Mouse (Mus musculus) limb, embryonic 11.5 days (tissue): ENCODE measurements at regions not wholly inside any gene's neighbourhood (a gene's known extent, or its start where the extent isn't known, plus 50 kb on each side); places are given as distances from the start of the nearest gene placed in this dataset.

ENCODE experiments used
- ATAC-seq: fragments of 200-750 bp; cut with Nextera tagmentation; 2 replicates; pipeline ENCODE4 v1.8.0; 2017; ENCODE audit warnings: low read depth; ENCODE audit not compliant: insufficient number of reproducible peaks, low FRiP score, low TSS enrichment
- DNase-seq: peaks from one replicate; pipeline ENCODE4 v3.0.0-alpha.2; 2015; ENCODE audit warnings: low spot score
- H3K27ac ChIP-seq: fragments of 300-500 bp; sonication (generic); replicated peaks from 2 replicates; pipeline ENCODE4 v1.5.1; 2014; ENCODE audit warnings: low read depth, mild to moderate bottlenecking, low read length
- H3K27me3 ChIP-seq: fragments of 300-500 bp; sonication (generic); 2 replicates; pipeline ENCODE4 v1.6.1; 2014; ENCODE audit warnings: mild to moderate bottlenecking, low read length, mixed read lengths; ENCODE audit not compliant: control insufficient read depth, insufficient read depth
- H3K36me3 ChIP-seq: fragments of 300-500 bp; sonication (generic); 2 replicates; pipeline ENCODE4 v1.6.1; 2014; ENCODE audit warnings: mild to moderate bottlenecking, low read length, moderate library complexity, mixed read lengths; ENCODE audit not compliant: control insufficient read depth, insufficient read depth
- H3K4me1 ChIP-seq: fragments of 300-500 bp; sonication (generic); 2 replicates; pipeline ENCODE4 v1.6.1; 2014; ENCODE audit warnings: low read length, mixed read lengths; ENCODE audit not compliant: control insufficient read depth, insufficient read depth
- H3K4me2 ChIP-seq: fragments of 300-500 bp; sonication (generic); 2 replicates; pipeline ENCODE4 v1.6.1; 2014; ENCODE audit warnings: low read depth, mild to moderate bottlenecking, moderate library complexity; ENCODE audit not compliant: severe bottlenecking
- H3K4me3 ChIP-seq: fragments of 300-500 bp; sonication (generic); 2 replicates; pipeline ENCODE4 v1.5.1; 2014; ENCODE audit warnings: low read depth, low read length
- H3K9ac ChIP-seq: fragments of 300-500 bp; sonication (generic); 2 replicates; pipeline ENCODE4 v1.6.1; 2014; ENCODE audit warnings: mild to moderate bottlenecking, low read length
- H3K9me3 ChIP-seq: fragments of 300-500 bp; sonication (generic); 2 replicates; pipeline ENCODE4 v1.6.1; 2016; ENCODE audit warnings: low read length; ENCODE audit not compliant: control insufficient read depth
- WGBS: fragments of 180-500 bp; shearing (Covaris S2); extraction: QIAGEN DNeasy Blood & Tissue Kit; methylation state at CpG from one replicate; pipeline ENCODE4 v1.1.7; 2014; 5-methylcytosine and 5-hydroxymethylcytosine counted together

DNA sequence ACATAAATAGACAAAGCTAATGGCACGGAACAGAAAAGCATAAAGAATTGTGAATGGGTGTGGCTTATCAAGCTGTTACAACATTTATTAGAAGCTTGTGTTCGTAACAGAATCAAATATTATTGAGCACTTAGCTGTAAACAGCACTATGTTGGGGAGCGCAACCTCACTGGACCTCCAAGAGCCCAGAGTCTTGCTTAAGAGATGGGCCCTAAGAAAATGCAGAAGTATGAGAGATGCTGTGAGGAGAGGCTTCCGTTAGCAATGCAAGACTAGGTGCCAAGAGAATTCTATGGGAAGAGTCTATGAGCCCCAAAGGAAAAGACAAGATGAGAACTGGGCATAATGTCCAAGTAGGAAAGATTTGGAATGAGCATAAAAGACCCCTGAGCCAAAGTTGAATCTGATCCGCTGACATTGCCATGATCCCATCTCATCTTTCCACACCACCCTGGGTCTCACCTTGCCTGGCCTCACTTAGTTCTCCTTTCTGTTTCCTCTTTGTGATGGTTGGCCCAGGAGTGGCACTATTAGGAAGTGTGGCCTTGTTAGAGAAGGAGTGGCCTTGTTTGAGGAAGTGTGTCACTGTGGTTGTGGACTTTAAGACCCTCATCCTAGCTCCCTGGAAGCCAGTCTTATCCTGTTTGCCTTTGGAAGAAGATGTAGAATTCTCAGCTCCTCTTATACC, 169.3 kb upstream of the Tyw5 start:
- Histone ChIP-seq H3K4me2 (no peak overlapping the region), H3K4me3 (no peak overlapping the region), H3K27me3 (no peaks in the 10 kb centered on the region), H3K36me3 (no peaks in the 10 kb centered on the region), H3K4me1 (no peaks in the 10 kb centered on the region), H3K9me3 (no peaks in the 10 kb centered on the region), H3K27ac (no peak overlapping the region), H3K9ac (no peak overlapping the region)
- no peak for DNase-seq
- ATAC-seq: no peak
- WGBS: 92% methylated on average over 5 of the region's 5 CpGs

DNA sequence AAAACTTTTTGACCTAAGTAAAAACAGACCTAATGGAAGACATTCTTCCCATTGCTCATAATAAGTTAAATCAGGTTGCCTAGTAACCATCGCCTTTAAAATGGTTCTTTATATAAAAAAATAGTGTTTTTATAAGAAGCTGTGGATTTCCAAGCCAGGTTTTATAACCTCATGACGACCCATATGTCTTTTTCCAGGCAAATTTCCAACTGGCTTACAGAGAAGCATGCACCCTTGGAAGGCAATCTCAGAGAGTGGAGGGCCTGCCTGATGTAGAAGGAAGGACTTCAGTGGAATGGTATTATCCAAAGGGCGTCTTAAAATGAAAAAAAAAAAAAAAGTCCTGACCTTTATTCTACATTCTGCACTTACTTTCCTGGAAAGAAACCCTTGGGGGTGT, 172.2 kb upstream of the Tyw5 start:
- Histone ChIP-seq H3K4me1 (no peaks in the 10 kb centered on the region), H3K9ac (no peak overlapping the region), H3K9me3 (no peaks in the 10 kb centered on the region), H3K27ac (no peak overlapping the region), H3K4me3 (no peak overlapping the region), H3K27me3 (no peaks in the 10 kb centered on the region), H3K36me3 (no peaks in the 10 kb centered on the region), H3K4me2 (no peak overlapping the region)
- 76% methylated on average over 3 of the region's 3 CpGs for WGBS
- DNase-seq: no peak
- ATAC-seq: no peak

DNA sequence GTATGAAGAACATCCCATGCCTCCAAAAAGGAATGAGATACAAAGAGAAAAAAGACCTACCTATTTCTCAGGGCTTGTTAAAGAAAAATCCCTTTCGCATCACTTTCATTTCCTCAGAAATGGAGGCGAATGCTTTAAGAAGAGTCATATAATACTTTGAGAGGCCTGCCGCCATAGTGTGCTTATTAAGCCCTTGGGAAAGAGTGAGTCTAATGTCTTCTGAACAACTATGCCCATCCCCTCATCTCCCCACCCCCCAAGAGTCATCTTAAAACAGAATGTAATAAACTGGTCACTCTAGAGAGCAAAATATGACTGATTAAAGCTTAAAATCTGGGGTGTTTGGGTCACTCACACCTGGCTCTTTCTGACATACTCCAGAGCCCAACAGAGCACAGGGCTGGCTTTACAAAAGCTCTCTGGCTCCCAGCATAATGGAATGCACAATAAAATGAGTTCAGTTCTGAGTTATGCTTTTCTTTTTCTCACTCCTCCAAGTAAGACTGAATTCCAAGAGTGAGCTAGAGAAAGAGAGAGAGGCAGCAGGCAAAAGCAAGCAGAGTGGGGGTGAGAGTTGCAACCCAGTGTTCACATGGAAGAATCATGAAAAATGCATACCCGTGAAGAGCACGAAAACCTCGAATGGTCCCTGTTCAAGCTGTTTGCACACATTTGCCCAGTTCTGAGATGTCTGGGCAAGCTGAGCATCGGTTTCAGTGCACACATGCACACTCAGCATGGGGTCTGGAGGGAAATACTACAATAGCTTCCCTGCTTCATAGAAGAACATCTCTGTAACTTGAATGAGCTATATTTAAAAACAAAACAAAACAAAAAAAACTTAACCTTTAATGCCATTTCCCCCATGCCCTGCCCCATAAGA, 180.0 kb upstream of the Spats2l start:
- Histone ChIP-seq H3K9ac (no peak overlapping the region), H3K4me1 (peaks cover 3% of the 10 kb centered on the region; the same call in 1 of the 2 replicates), H3K27me3 (no peaks in the 10 kb centered on the region), H3K4me3 (no peak overlapping the region), H3K9me3 (no peaks in the 10 kb centered on the region), H3K4me2 (no peak overlapping the region), H3K36me3 (no peaks in the 10 kb centered on the region), H3K27ac (no peak overlapping the region)
- 81% methylated on average over 7 of the region's 7 CpGs for WGBS
- no peak for ATAC-seq
- DNase-seq: no peak

DNA sequence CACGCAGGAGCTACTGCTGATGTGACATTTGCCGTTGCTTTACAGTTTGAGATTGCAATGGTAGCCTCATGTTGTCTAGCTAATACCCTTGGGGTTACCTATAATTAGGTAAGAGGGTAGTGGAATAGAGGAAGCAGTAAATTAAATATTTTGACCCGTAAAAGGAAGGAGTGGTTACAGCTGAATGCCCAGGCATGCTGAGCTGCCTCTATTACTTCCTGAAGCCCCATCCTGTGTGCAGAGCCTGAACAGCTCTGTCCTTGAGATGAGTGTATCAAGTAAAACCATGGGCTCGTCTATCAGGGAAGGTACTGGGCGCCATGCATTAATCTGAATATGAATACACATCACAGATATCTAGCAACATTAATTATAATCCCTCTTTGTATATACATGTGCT, 179.1 kb upstream of the Spats2l start:
- 49% methylated on average over 5 of the region's 5 CpGs for WGBS
- no peak for ATAC-seq

DNA sequence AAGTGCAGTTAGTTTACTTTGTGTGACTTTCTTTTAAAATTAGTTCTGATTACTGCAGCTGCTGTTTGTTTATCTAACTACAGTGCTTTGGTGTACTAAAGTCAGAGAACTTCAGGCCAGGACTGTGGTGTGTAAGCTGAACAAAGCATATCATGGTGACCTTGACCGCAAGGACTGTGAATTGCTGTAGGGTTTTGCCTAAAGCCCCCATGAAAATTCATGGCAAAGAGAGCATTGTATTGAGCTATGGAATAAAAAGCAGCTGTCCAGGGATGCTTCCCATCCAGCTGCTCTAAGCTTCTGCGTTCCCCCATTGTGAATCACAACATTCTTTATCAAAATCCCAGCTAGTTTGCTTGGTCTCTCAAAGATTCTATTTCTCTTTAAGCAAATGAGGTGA, 173.0 kb upstream of the Spats2l start:
- DNase-seq (no peak), ATAC-seq (no peak)
- H3K27ac ChIP-seq: no peak overlapping the region
- no peaks in the 10 kb centered on the region for H3K9me3 ChIP-seq
- 86% methylated on average over 2 of the region's 2 CpGs for WGBS
- H3K36me3 ChIP-seq: no peaks in the 10 kb centered on the region
- H3K4me1 ChIP-seq: no peaks in the 10 kb centered on the region
- H3K4me2 ChIP-seq: no peak overlapping the region
- H3K9ac ChIP-seq: no peak overlapping the region
- no peak overlapping the region for H3K4me3 ChIP-seq
- no peaks in the 10 kb centered on the region for H3K27me3 ChIP-seq

More for the DNA sequence above, 179.1 kb upstream of the Spats2l start:
- H3K4me1 ChIP-seq: peaks cover 3% of the 10 kb centered on the region; the same call in 1 of the 2 replicates
- no peak overlapping the region for H3K4me2 ChIP-seq
- no peak for DNase-seq
- no peaks in the 10 kb centered on the region for H3K27me3 ChIP-seq
- H3K9me3 ChIP-seq: no peaks in the 10 kb centered on the region
- H3K27ac ChIP-seq: no peak overlapping the region
- H3K4me3 ChIP-seq: no peak overlapping the region
- no peak overlapping the region for H3K9ac ChIP-seq
- H3K36me3 ChIP-seq: no peaks in the 10 kb centered on the region

DNA sequence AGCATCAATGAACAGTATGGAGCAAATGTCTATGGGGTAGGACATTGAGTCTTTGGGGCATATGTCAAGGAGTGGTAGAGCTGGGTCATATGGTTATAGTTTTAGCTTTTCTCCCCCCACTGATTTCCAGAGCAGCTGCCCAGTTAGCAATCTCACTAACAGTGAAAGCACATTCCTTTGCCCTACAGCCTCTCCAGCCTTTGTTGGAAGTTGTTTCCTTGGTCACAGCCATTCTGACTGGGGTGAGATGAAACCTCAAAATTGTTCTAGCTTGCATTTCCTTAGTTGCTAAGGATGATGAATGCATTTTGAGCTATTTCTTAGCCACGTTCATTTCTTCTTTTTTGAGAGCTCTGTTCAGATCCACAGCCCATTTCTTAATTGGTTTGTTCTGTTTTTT, 168.4 kb upstream of the Spats2l start:
- H3K27ac ChIP-seq: no peak overlapping the region
- no peaks in the 10 kb centered on the region for H3K9me3 ChIP-seq
- H3K4me1 ChIP-seq: no peaks in the 10 kb centered on the region; the same call in 1 of the 2 replicates
- DNase-seq: no peak
- H3K4me2 ChIP-seq: no peak overlapping the region
- WGBS: 73% methylated on average over 1 of the region's 1 CpGs
- H3K4me3 ChIP-seq: no peak overlapping the region
- H3K9ac ChIP-seq: no peak overlapping the region
- no peaks in the 10 kb centered on the region for H3K27me3 ChIP-seq
- no peaks in the 10 kb centered on the region for H3K36me3 ChIP-seq
- no peak for ATAC-seq

DNA sequence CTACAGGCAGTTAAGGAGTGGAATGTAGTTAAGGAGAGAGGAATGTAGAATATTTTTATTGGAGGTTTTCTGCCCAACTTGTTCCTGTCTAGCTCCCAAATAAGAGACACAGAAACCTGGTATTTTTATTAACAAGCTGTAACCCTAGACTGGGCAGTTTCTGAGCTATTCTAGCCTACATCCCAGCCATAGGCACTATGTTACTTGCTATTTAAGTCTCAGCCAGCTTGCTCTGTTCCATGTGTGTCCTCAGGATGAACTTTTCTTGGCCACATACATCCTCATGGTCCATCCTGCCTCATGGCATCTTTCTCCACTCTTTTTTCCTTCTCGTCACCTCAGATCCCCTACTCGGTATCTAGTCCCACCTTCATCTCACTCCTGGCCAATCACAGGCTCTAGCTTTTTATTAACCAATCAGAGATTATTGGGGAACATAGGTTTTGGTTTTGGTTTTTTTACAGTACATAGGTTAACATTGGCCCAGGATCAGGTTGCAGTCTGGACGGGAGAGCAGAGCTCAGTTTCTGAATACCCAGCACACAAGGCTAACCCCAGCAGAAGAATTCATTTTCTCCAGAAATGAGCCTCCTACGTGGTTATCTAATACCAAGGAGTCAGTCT, 167.8 kb upstream of the Spats2l start:
- Histone ChIP-seq H3K36me3 (no peaks in the 10 kb centered on the region), H3K9me3 (no peaks in the 10 kb centered on the region), H3K27ac (no peak overlapping the region), H3K4me2 (no peak overlapping the region), H3K4me3 (no peak overlapping the region), H3K4me1 (no peaks in the 10 kb centered on the region; the same call in 1 of the 2 replicates), H3K27me3 (no peaks in the 10 kb centered on the region), H3K9ac (no peak overlapping the region)
- DNase-seq (no peak), ATAC-seq (no peak)
- WGBS: 54% methylated on average over 4 of the region's 4 CpGs

DNA sequence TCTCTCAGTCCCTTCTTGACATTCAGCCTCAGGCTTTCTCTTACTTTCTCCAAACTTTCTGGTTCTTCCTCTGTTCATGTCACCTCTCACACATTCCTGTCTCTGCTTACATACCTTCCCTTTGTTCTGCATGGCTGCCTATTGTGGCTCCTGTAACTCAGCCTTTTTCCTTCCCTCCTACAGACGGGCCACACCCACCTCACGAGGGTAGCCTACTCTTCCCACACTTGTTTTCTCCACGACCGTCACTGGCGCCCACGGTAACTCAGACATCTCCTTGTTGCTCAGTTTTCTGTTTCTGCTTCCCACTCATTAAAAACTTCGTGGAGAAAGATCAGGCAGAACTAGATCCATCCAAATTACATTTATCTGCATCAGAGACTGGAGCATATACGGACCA, 166.9 kb upstream of the Spats2l start:
- H3K4me3 ChIP-seq: no peak overlapping the region
- H3K27me3 ChIP-seq: no peaks in the 10 kb centered on the region
- no peaks in the 10 kb centered on the region for H3K9me3 ChIP-seq
- H3K9ac ChIP-seq: no peak overlapping the region
- no peaks in the 10 kb centered on the region; the same call in 1 of the 2 replicates for H3K4me1 ChIP-seq
- H3K27ac ChIP-seq: no peak overlapping the region
- WGBS: 70% methylated on average over 8 of the region's 8 CpGs
- DNase-seq (no peak), ATAC-seq (no peak)
- H3K4me2 ChIP-seq: no peak overlapping the region
- no peaks in the 10 kb centered on the region for H3K36me3 ChIP-seq
